Mouse (Mus musculus) thymus, adult 2 months (tissue): ENCODE data around the gene H2-Eb1. TPM values are rescaled to one million over a fixed set of nuclear protein-coding genes. Genes with fewer than 3 reads are reported as not detected.

Source experiments
- DNase-seq: peaks from one replicate; pipeline ENCODE4 v3.0.0; 2021
- H3K27ac ChIP-seq: fragments of 200-500 bp; 2 replicates; pipeline ENCODE4 v1.5.1; 2012; ENCODE audit warnings: low read length, control low read depth; ENCODE audit not compliant: control insufficient read depth, insufficient read depth
- H3K27me3 ChIP-seq: fragments of 200-500 bp; 2 replicates; pipeline ENCODE4 v1.6.1; 2012; ENCODE audit warnings: mild to moderate bottlenecking, low read length, moderate library complexity, mixed read lengths; ENCODE audit not compliant: control insufficient read depth, insufficient read depth
- H3K36me3 ChIP-seq: fragments of 200-500 bp; 2 replicates; pipeline ENCODE4 v1.6.1; 2012; ENCODE audit warnings: mild to moderate bottlenecking, low read length, moderate library complexity; ENCODE audit not compliant: control insufficient read depth, insufficient read depth
- H3K4me1 ChIP-seq: fragments of 200-500 bp; replicated peaks from 2 replicates; pipeline ENCODE4 v1.6.1; 2012; ENCODE audit warnings: low read length; ENCODE audit not compliant: control insufficient read depth, insufficient read depth
- H3K4me3 ChIP-seq: fragments of 200-500 bp; 2 replicates; pipeline ENCODE4 v1.5.1; 2012; ENCODE audit warnings: mild to moderate bottlenecking, low read length, control low read depth, moderate library complexity; ENCODE audit not compliant: control insufficient read depth, insufficient read depth
- CTCF ChIP-seq: fragments of 200-500 bp; IDR thresholded peaks from 2 replicates; pipeline ENCODE4 v1.5.1; 2012; ENCODE audit warnings: mild to moderate bottlenecking, control low read depth, low read length, moderate library complexity, borderline replicate concordance; ENCODE audit not compliant: control insufficient read depth, poor library complexity, insufficient read depth; ENCODE audit errors: extremely low read depth
- POLR2A ChIP-seq: fragments of 200-500 bp; IDR thresholded peaks from 2 replicates; pipeline ENCODE4 v1.6.1; 2012; ENCODE audit warnings: mild to moderate bottlenecking, low read length, control low read depth, moderate library complexity; ENCODE audit not compliant: control insufficient read depth, poor library complexity, insufficient read depth; ENCODE audit errors: extremely low read depth
- WGBS: fragments of 180-500 bp; shearing (Covaris S2); methylation state at CpG from one replicate; pipeline ENCODE4 v1.1.7; 2018; 5-methylcytosine and 5-hydroxymethylcytosine counted together
- polyA plus RNA-seq: library from polyadenylated mRNA; depleted of rRNA; stranded (reverse); fragments of >200 nt; gene quantifications from 2 replicates; pipeline ENCODE4 v1.2.3, GENCODE M21; 2012

The H2-Eb1 gene
- polyA plus RNA-seq, 1 experiment: 666 TPM

- peak; percentile 59 for DNase-seq
- H3K36me3 ChIP-seq: no peaks in the 10 kb centered on the region
- 15% methylated on average over 14 of the region's 14 CpGs for WGBS
- H3K27me3 ChIP-seq: peaks cover 4% of the 10 kb centered on the region; the same call in 1 of the 2 replicates
- H3K4me1 ChIP-seq: peaks cover 17% of the 10 kb centered on the region
- TF ChIP-seq POLR2A (no peak), CTCF (no peak)
- H3K27ac ChIP-seq: peak overlapping the region; percentile 51; the same call in 1 of the 2 replicates
- peak overlapping the region; percentile 58; the same call in 1 of the 2 replicates for H3K4me3 ChIP-seq
Measured at GRCm38 (mm10) chr17:34263811-34264371, 41.8 kb upstream of the H2-Eb1 start.

GRCm38 (mm10) chr17:34264452-34265351, 41.0 kb upstream of the H2-Eb1 start:
- TF ChIP-seq CTCF (no peak), POLR2A (no peak)
- H3K36me3 ChIP-seq: no peaks in the 10 kb centered on the region
- WGBS: 2% methylated on average over 92 of the region's 93 CpGs
- no peak overlapping the region for H3K27ac ChIP-seq
- DNase-seq: no peak
- peaks cover 17% of the 10 kb centered on the region for H3K4me1 ChIP-seq
- H3K27me3 ChIP-seq: peaks cover 4% of the 10 kb centered on the region; the same call in 1 of the 2 replicates
- H3K4me3 ChIP-seq: peak overlapping the region; percentile 45

GRCm38 (mm10) chr17:34268262-34268661, 37.4 kb upstream of the H2-Eb1 start:
- DNase-seq: no peak
- Histone ChIP-seq H3K27ac (no peak overlapping the region), H3K36me3 (no peaks in the 10 kb centered on the region), H3K4me1 (peaks cover 13% of the 10 kb centered on the region), H3K4me3 (no peak overlapping the region), H3K27me3 (peaks cover 4% of the 10 kb centered on the region; the same call in 1 of the 2 replicates)
- 74% methylated on average over 2 of the region's 2 CpGs for WGBS
- TF ChIP-seq CTCF (no peak), POLR2A (no peak)

GRCm38 (mm10) chr17:34268748-34269147, 36.9 kb upstream of the H2-Eb1 start:
- TF ChIP-seq POLR2A (no peak), CTCF (no peak)
- DNase-seq: no peak
- H3K36me3 ChIP-seq: no peaks in the 10 kb centered on the region
- peaks cover 4% of the 10 kb centered on the region; the same call in 1 of the 2 replicates for H3K27me3 ChIP-seq
- H3K4me1 ChIP-seq: peaks cover 9% of the 10 kb centered on the region
- H3K27ac ChIP-seq: no peak overlapping the region
- WGBS: 85% methylated on average over 2 of the region's 2 CpGs
- H3K4me3 ChIP-seq: no peak overlapping the region

- 96% methylated on average over 4 of the region's 4 CpGs for WGBS
- DNase-seq: no peak
- H3K4me1 ChIP-seq: peaks cover 5% of the 10 kb centered on the region
- H3K27ac ChIP-seq: no peak overlapping the region
- TF ChIP-seq CTCF: no peak
- TF ChIP-seq POLR2A: no peak
- H3K36me3 ChIP-seq: no peaks in the 10 kb centered on the region
- no peak overlapping the region for H3K4me3 ChIP-seq
- H3K27me3 ChIP-seq: peaks cover 4% of the 10 kb centered on the region; the same call in 1 of the 2 replicates
Measured at GRCm38 (mm10) chr17:34269817-34270216, 35.9 kb upstream of the H2-Eb1 start.

GRCm38 (mm10) chr17:34270230-34270629, 35.4 kb upstream of the H2-Eb1 start:
- TF ChIP-seq POLR2A (no peak), CTCF (no peak)
- Histone ChIP-seq H3K27ac (no peak overlapping the region), H3K4me1 (peaks cover under 1% of the 10 kb centered on the region), H3K36me3 (no peaks in the 10 kb centered on the region), H3K4me3 (no peak overlapping the region), H3K27me3 (peaks cover 1% of the 10 kb centered on the region; the same call in 1 of the 2 replicates)
- 92% methylated on average over 2 of the region's 2 CpGs for WGBS
- DNase-seq: no peak
